Mouse (Mus musculus) monocyte, adult 5-6 weeks (primary cell): ENCODE measurements around the gene Lca5l. TPM values are rescaled to one million over a fixed set of nuclear protein-coding genes. Genes with fewer than 3 reads are reported as not detected.
A peak's percentile ranks its signal among the peaks of the same experiment; 100 is the strongest.
"Not testable (repeated sequence)": the region's sequence is repeated elsewhere in the genome, so short reads cannot be mapped to it uniquely, and the experiment has no call there.

Experiments
- ATAC-seq: fragments of 153-309, 156-312 bp; replicated peaks from 2 replicates; pipeline ENCODE4 v1.8.0; 2017; ENCODE audit warnings: mild to moderate bottlenecking; ENCODE audit not compliant: low TSS enrichment, insufficient number of reproducible peaks, severe bottlenecking, poor library complexity, low FRiP score
- total RNA-seq: library from RNA; stranded (forward); fragments of 200-1000, 200-491, 200-594 nt; gene quantifications from 3 replicates; pipeline ENCODE4 v1.2.3, GENCODE M21; 2017

The Lca5l gene
- total RNA-seq, 1 experiment from 2014 or later: not detected

DNA sequence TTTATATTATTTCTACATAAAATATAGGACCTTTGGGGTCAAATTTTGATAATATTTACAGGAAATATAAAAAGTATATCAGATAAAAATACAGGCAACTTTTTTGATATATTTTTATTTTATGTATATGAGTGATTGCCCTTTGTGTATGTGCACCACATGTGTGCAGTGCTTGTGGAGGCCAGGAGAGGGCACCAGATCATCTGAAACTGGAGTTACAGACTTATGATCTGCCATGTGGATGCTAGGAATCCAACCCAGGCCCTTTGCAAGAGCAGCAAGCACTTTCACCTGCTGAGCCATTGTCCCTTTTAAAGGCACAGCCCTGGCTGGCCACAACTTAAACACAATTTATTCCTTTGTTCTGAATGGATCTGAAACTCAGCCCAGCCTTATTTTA lies 12.9 kb downstream of the Lca5l start:
- ATAC-seq: no peak

DNA sequence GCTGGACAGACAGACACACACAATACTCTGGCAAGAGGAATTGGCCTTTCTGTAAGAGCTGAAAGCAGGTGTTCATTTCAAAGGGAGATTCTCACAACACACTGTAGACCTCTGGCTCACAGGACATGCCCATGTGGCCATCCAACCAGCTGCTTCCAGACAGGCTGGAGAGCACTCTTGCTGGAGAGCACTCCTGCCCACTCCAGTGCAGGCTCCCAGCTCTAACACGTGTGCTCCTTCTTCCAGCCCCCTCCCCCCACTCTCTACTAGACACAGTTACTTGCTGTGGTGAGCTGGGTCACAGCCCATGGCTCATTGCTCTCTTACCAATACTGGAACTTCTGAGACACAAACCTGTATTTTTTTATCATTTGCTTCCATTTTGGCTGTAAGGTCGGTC lies 16.7 kb downstream of the Lca5l start:
- no peak for ATAC-seq

DNA sequence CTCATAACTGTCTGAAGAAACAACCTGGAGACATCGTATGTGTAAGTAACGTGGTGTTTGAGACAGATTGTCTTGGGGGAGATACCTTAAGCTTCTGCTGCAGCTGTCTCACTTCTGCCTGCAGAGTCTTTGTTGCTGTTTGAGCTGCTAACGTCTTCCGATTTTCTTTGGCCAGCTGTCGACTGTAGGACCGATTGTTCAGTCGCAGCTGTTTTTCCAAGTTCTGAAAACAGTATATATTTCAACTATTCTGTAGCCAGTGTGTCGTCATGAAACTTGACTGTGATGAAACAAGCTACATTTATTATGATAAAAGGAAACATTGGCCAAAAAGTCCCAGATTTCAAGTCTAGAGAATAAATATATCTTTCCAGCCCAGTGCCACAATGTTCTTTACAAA lies 18.4 kb downstream of the Lca5l start:
- no peak for ATAC-seq

DNA sequence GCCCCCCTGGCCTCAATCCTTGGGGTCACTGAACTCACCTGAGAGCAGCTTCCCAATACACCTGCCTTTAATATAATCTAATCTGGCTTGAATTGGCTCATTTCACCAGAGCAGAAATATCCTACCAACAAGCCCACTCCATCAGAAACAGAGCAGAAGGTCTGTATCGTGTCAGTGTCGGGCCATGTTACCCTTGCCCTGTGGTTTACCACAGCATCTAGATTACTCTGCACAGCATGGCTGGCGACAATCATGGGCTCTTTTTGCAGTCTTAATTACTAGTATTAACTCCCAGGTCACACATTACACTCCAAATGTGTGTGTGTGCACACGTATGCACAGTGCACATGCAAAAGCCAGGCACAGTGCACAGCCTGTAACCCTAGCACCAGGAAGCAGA lies 23.2 kb downstream of the Lca5l start:
- ATAC-seq: no peak

DNA sequence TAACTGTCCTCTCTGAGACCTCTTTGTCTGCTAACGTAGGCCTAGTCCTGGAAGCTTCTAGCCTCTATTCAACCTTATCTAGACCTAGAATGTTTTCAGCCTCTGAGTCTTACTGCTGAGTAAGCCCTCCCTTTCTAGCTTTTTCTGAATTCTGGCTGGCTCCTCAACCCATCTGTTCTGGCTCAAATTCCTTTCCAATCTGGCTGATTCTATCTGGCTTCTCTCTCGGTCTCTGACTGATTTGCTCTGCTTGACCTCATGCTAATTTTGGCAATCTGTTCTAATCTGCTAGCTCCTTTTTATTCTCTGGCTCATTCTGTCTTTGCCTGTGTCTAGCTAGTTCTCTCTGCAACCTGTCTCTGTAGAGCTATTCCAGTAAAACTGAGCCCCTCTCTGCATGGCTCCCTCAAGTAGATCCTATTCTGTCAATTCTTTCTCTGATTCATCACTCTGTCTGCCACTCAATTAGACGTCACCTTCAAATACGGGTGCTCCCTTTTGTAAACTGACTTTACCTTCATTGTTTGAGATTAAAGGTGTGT lies 26.3 kb downstream of the Lca5l start:
- no peak for ATAC-seq

DNA sequence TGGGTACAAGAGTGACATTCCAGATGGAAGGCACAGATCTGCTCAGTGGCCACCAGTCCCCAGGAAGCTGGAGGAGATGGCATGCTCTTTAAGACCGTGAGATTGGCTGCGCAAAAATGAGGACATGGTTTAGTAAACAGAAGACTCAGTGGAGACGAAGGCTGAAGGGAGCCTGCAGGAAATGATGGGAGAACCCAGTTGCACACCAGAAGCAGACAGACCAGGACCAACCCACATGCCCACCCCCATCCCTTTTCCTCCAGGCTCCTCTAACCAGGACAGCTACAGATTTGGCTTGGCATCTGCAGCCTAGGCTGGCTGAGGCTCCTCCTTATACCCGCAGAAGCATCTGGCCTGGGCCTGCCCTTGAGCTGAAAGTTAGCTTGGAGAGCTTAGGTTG lies 30.7 kb downstream of the Lca5l start:
- ATAC-seq: no peak

DNA sequence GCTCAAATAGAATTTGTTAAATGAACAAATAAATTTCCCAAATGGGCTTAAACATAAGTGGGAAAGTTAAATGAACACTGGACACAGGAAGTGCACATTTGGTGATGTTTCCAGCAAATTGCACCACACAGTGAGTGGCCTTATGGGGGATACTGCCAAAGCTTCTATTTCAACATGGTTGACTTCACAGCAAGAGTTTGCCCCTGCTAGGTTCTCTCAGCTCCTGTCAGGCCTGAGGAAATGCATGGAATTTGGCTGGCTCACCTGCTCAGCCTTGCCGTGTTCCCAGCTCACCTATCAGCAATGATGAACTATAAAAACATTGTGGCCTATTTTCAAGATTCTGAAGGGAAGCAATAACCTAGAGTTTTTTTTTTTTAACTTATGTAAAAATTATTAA lies 31.1 kb downstream of the Lca5l start:
- no peak for ATAC-seq

DNA sequence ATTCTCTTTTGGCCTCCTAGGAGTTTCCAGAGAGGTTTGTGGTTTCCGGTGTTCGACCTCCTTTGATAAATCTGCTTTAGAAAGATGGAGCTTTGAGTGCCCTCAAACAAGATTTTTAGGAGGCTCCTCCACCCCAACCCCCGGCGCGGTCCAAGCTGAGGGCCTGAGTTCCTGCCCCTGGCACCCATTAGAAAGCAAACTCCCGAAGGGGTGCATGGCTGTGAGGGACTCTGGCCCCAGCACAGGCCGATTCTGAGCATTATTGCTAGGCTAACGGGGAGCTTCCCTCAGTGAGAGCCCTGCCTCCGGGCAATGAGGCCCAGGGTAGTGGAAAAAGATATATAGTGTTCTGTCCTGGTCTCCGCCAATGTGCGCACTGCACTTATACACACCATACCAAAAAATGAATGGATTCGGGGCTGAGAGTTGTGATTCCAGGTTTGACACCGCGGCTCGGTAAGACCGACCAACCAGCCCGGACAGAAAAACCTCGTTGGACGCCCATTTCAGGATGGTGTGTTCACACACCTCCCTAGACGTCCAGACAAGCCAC lies 32.2 kb downstream of the Lca5l start:
- ATAC-seq: no peak; the same call in 1 of the 2 replicates

DNA sequence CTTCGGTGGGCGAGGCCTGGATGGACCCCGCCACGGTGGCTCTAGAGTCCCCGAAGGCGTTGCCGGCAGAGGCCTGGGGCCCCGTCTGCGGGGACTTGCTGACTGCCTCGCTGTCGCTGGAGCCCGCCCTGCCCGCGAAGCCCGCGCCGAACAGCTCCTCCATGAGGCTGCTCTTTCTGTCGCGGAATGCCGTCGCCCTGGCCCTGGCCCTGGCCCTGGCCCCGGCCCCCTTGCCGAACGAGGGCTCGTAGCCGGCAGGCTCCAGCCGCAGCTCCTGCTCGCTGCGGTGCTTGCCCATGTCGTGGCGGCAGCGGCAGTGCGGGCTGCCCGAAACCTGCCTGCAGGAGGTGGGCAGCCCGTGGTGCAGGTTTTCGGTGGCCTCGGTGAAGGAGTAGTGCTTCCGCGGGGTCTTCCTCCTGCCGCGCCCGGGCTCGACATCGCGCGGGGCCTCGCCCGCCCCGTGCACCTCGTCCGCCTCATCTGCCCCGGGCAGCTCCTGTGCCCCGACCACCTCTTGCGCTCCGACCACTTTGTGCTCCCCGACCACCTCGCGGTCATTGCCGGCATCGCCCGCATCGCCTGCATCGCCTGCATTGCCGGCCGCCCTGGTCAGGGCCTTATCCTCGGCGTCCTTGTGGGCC lies 32.9 kb downstream of the Lca5l start:
- no peak for ATAC-seq

DNA sequence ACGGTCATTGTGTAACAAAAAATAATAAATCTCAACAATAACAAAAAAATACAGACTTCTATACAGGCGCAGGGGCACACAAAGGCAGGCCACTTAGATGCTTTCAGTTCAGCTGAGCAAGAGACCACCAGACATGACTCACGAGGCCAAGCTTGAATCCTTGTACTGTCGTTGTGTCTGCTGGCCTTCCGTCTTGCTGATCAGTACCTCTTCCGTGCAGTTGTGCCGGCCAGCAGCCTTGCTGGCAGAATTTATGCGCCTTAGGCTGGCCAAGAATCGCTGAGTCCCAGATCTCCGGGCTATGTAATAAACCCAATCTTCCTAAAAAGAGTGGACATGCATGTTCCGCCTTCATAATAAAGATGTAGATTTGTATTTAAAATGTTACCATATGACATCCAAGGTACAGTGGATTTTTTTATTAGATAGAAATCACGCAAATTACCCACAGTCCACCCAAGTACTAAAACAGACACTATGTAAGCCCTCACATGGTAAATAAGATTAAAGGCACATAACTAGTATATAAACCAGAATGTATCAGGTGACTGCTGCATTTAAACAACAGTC lies 33.5 kb downstream of the Lca5l start:
- ATAC-seq: no peak

DNA sequence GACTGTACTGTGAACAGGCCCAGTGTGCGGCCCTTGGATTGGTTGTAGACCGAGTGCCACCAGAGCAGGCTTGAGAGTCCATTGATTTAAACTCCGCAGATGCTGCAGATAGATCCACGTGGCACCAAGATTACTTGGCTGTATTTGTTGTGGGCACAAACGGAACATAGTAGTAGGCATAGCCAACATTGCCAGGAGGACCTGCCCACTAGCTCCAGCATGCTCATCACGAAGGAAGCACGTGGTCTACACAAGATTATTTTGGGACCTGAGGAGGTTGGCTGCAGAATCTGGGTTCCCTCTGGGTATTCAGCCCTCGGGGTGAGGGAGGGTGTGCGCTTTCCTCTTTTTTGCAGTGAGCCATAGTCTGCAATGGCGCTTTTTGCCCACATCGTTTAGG lies 34.9 kb downstream of the Lca5l start:
- no peak for ATAC-seq

DNA sequence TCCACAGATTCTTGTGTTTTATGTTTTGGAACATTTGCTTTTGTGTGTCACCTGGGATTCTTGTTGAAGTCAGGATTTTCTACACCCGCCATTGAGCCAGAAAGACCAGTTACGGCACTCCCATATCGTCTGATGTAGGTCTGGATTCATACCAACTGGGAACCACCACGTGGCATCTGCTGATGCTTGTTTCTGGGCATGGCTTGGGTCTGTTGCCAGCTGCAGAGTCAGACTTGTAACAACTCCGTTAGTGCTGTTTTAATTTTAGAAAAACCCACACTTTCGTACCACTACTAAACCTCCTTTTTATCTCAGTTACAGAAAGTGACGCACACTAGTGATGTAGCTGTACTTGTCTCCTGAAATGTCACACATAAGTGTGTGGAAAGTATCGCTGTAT lies 36.1 kb downstream of the Lca5l start:
- ATAC-seq: no peak

DNA sequence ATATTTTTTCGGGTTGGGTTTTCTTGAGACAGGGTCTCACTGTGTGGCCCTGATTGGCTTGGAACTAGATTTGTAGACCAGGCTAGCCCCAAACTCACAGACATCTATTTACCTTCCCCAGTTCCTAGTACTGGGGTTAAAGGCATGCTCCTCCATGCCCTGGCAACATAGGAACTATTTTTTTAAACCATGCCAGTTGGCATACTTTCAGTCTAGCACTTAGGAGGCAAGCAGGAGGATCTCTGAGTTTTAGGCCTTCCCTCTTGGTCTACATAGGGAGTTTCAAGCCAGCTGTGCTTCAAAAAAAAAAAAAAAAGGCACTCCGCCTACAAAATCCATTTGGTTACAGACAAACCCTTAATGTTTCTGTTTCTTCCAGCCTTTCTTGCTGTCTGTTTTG lies 37.6 kb downstream of the Lca5l start:
- ATAC-seq: no peak

DNA sequence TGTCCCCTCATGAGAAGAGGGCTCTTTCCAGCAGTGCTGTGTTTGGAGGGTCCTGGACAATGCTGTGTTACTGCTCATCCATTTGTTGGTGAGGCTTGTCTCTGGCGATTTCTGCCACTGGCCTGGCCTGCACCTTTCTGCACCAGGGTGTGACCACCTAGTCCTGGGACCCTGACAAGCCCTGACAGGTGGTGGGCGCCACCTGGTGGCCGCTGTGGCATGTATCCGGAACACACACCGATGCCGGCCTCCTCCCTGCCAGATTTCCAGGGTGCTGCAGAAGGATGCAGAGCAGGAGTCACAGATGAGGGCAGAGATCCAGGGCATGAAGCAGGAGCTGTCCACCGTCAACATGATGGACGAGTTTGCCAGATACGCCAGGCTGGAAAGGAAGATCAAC lies 40.5 kb downstream of the Lca5l start:
- ATAC-seq: peak; percentile 60

DNA sequence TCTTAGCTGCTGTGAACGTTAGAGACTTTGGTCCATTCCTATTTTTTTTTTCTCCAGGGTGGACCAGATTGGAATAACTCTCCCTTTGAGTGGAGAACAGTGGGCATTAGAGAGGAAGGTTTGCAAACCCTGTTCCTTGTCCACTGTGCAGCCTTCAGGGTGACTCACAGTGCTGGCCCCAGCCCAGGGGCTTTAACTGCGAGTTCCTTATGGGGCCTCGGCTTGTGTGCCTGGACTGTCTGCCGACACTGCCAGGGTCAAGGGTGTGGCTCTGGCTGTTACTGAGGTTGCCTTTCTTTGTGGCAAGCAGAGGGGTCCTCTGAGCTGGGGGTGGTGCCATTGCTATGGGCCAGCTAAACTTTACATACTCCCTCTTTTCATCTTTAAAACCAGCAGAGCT lies 41.1 kb downstream of the Lca5l start:
- no peak for ATAC-seq

DNA sequence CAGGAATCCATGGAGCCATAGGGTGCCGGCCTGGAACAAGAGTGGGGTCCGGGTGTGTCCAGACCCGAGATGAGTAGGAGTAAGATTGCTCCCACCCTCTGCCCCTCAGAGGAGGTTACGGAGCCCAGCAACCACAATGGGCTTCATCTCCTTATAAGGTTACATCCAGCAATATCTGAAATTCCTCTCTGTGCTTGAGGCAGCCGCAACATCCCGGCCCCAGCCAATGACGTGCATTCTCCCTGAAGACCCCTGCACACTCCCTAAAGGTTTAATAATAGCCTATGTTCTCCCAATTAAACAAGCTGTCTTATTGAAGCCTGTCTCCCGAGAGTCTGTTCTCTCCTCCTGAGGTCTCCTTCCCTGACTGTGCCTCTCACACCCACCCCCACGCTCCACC lies 42.8 kb downstream of the Lca5l start:
- ATAC-seq: no peak

DNA sequence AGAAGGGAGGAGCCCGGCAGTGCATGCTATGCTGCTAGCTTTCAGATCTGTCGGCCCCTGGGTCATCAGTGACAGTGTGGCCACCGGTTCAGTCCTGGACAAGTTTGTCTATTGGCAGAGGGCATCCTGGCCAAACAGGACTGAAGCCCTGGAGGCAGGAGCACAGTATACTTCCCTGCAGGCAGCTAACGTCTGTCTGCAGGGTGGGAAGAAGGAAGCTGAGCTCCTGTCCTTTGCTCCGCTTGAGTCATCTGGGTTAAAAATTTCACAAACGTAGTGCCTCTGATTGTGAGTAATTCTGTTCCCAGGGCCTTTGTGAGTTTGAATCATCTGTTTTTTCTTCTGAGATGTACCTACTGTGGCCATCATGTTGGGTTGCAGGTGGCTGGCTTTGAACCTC lies 43.2 kb downstream of the Lca5l start:
- no peak for ATAC-seq

DNA sequence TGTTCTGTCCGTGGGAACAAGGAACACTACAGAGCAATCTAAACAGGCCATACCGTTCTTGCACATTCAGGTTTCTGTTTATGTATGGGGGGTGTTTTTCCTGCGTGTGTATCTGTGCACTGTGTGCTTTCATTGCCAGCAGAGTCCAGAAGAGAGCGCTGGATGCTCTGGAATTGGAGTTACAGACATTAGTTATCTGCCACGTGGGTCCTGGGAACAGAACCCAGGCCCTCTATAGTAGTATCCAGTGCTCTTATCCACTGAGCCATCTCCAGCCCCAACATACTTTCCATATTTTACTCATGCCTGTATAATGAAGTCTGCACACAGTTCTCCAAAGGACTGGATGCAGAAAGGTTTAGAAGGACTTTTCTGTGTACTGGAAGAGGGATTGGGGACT lies 46.3 kb downstream of the Lca5l start:
- no peak for ATAC-seq

DNA sequence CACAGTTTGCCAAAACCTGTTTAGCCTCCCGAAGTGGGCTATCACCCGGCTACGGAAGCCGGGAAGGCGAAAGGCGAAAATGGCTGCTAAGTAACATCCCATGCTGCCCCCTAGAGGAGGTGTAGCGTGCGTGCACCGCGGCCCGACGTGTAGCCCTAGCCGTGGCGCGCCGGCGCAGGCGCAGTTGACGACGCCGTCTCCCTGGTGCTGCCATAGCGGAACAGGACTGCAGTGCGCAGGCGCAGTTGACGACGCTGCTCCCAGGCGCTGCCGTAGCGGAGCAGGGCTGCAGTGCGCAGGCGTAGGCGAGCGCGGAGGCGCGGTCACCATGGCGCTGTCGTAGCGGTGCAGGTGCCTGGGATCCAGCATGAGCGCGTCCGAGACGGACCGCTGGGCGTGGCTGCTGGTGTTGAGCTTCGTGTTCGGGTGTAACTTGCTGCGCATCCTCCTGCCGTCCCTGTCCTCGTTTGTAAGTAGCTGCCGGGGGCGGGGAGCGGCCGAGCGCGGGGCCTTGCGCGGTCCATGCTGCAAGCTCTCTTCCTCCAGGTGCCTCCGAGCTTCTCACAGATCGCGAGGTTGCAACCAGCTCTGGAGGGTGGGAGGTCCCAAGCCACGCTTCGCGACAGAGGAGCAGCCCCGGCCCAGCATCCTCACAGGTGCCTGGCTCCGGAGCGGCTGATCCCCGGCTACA lies 46.8 kb downstream of the Lca5l start, which contains the start of gene Wrb:
TSS of gene Wrb (plus strand) at position 298 of the 691 bp plus-strand sequence.
- peak; percentile 87 for ATAC-seq

DNA sequence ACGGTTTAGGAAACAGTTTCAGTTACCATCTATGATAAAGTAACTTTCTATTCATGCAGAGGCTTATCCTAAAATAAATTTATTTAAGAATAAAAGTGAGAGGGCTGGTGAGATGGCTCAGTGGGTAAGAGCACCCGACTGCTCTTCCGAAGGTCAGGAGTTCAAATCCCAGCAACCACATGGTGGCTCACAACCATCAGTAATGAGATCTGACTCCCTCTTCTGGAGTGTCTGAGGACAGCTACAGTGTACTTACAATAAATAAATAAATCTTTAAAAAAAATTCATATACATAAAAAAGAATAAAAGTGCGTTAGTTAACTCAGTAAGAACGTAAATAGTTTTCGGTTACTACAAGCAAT lies 47.3 kb downstream of the Lca5l start:
- not testable (repeated sequence) for ATAC-seq
